Mouse (Mus musculus): ENCODE measurements around the gene Tmem181a. TPM values are rescaled to one million over a fixed set of nuclear protein-coding genes. Genes with fewer than 3 reads are reported as not detected.
"Not testable (repeated sequence)": the region's sequence is repeated elsewhere in the genome, so short reads cannot be mapped to it uniquely, and the experiment has no call there.

The Tmem181a gene
- polyA plus RNA-seq, 1 experiment from 2014 or later, result 24.2 TPM

GRCm38 (mm10) chr17:6293882-6294281, 37.2 kb downstream of the Tmem181a start:
- H3K9ac ChIP-seq (ENCODE audit: low read depth, low read length); H3K4me2 ChIP-seq (replicated peaks; ENCODE audit: low read depth, low read length); DNase-seq (ENCODE audit: low spot score); ATAC-seq (ENCODE audit: low FRiP score); H3K4me1 ChIP-seq (replicated peaks; ENCODE audit: control insufficient read depth, insufficient read depth, low read length); H3K27me3 ChIP-seq (ENCODE audit: control insufficient read depth, insufficient read depth, low read length); H3K27ac ChIP-seq (ENCODE audit: low read depth, low read length); H3K4me3 ChIP-seq (ENCODE audit: low read depth, low read length); H3K36me3 ChIP-seq (ENCODE audit: control insufficient read depth, insufficient read depth, low read length); H3K9me3 ChIP-seq (ENCODE audit: control insufficient read depth, low read length): not testable (repeated sequence)
- WGBS, result no CpG with 5 or more reads among the region's 5 CpGs

- DNase-seq (ENCODE audit: low spot score); H3K27ac ChIP-seq (ENCODE audit: low read depth, low read length); H3K36me3 ChIP-seq (ENCODE audit: control insufficient read depth, insufficient read depth, low read length); ATAC-seq (ENCODE audit: low FRiP score); H3K4me1 ChIP-seq (replicated peaks; ENCODE audit: control insufficient read depth, insufficient read depth, low read length); H3K27me3 ChIP-seq (ENCODE audit: control insufficient read depth, insufficient read depth, low read length); H3K9ac ChIP-seq (ENCODE audit: low read depth, low read length); H3K9me3 ChIP-seq (ENCODE audit: control insufficient read depth, low read length); H3K4me3 ChIP-seq (ENCODE audit: low read depth, low read length); H3K4me2 ChIP-seq (replicated peaks; ENCODE audit: low read depth, low read length): not testable (repeated sequence)
- WGBS, result 92% methylated on average over 8 of the region's 15 CpGs
Measured at GRCm38 (mm10) chr17:6297060-6297795, 40.6 kb downstream of the Tmem181a start.

DNA sequence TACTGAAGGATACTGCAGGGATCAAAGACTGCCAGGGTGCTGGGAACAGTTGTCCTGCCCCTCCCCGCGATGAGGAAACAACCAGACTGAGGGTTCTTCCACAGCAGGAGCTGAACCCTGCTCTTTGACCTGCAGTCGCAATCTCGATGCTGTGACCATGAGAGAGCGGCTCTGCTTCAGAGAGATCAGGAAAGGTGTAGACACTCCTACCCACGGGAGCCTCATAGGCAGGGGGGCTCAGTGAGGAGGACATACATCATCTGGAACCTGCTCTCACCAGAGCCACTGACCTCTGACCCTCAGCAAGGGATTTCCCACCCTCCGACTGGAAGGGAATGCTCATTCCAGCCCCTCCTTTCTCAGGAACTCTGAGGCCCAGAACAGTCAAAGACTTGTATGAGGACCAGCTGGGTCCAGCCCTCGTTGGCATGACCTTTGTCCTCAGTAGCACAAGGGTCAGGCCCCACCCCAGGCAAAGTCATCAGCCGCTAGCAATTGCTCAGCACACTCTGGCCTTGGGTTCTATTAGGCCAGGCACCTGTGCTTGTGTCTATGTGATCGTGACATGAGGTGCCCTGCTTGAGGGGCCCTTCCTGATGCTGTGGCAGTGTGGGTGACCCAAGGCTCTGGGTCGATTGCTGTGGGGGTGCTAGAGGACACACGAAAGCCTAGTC, 43.7 kb downstream of the Tmem181a start:
- H3K4me1 ChIP-seq (replicated peaks; ENCODE audit: control insufficient read depth, insufficient read depth, low read length); DNase-seq (ENCODE audit: low spot score); H3K4me2 ChIP-seq (replicated peaks; ENCODE audit: low read depth, low read length); H3K27ac ChIP-seq (ENCODE audit: low read depth, low read length); H3K4me3 ChIP-seq (ENCODE audit: low read depth, low read length); H3K9ac ChIP-seq (ENCODE audit: low read depth, low read length); H3K36me3 ChIP-seq (ENCODE audit: control insufficient read depth, insufficient read depth, low read length); H3K9me3 ChIP-seq (ENCODE audit: control insufficient read depth, low read length); H3K27me3 ChIP-seq (ENCODE audit: control insufficient read depth, insufficient read depth, low read length): not testable (repeated sequence)
- peak; percentile 65; the same call in 1 of the 2 replicates for ATAC-seq (ENCODE audit: low FRiP score)
- 60% methylated on average over 4 of the region's 12 CpGs for WGBS

DNA sequence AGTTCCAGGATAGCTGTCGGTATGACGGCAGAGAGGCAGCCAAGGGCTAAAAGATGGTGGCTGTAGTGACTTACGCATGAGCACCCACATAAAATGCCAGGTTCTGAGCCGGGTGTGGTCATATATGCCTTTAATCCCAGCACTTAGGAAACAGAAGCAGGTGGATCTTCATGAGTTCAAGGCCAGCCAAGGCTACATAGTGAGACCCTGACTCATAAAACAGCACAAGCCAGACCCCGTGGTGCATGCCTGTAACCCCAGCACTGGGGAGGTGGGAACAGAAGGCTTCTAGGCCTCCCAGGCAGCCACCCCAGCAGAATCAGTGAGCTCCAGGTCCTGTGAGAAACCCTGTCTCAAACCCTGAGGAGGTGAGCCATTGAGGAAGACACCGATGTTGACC, 48.2 kb downstream of the Tmem181a start:
- not testable (repeated sequence) for H3K4me1 ChIP-seq (replicated peaks; ENCODE audit: control insufficient read depth, insufficient read depth, low read length); DNase-seq (ENCODE audit: low spot score); H3K9ac ChIP-seq (ENCODE audit: low read depth, low read length); H3K27ac ChIP-seq (ENCODE audit: low read depth, low read length); H3K4me2 ChIP-seq (replicated peaks; ENCODE audit: low read depth, low read length); H3K4me3 ChIP-seq (ENCODE audit: low read depth, low read length); H3K36me3 ChIP-seq (ENCODE audit: control insufficient read depth, insufficient read depth, low read length); H3K27me3 ChIP-seq (ENCODE audit: control insufficient read depth, insufficient read depth, low read length); ATAC-seq (ENCODE audit: low FRiP score); H3K9me3 ChIP-seq (ENCODE audit: control insufficient read depth, low read length)
- 87% methylated on average over 5 of the region's 6 CpGs for WGBS

DNA sequence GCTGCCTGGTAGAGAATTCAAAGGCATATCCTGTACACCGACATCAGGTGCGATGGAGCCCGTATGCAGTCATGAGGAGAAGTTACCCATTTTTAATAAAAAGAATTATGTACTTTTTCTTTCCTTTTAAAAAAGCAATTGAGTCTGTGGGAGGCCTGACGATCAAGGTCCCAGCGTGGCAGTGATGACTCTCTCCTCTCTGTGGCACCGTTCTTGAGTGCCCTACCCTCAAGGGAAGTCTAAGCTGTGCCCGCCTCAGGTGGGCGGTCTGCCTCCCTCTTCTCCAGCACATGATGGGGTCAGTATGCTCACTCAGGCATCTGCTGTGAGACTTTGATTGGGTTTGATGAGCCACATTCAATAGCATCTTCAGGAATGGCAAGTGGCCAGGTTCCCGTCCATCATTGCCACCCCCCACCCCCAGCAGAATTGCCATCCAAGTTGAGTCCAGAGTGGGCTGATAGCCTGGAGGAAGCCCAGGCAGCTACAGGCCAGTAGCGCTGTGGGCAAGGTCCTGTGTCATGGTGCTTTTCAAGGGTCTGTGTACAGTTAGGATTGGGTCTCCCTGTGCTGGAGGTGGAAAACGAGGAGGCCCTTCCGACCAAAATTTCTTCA, 49.1 kb downstream of the Tmem181a start:
- H3K4me3 ChIP-seq (ENCODE audit: low read depth, low read length); H3K9me3 ChIP-seq (ENCODE audit: control insufficient read depth, low read length); H3K36me3 ChIP-seq (ENCODE audit: control insufficient read depth, insufficient read depth, low read length); H3K9ac ChIP-seq (ENCODE audit: low read depth, low read length); H3K4me2 ChIP-seq (replicated peaks; ENCODE audit: low read depth, low read length); H3K27me3 ChIP-seq (ENCODE audit: control insufficient read depth, insufficient read depth, low read length); DNase-seq (ENCODE audit: low spot score); ATAC-seq (ENCODE audit: low FRiP score); H3K27ac ChIP-seq (ENCODE audit: low read depth, low read length); H3K4me1 ChIP-seq (replicated peaks; ENCODE audit: control insufficient read depth, insufficient read depth, low read length): not testable (repeated sequence)
- WGBS, result 91% methylated on average over 12 of the region's 12 CpGs

GRCm38 (mm10) chr17:6306503-6306902, 49.8 kb downstream of the Tmem181a start:
- not testable (repeated sequence) for H3K4me1 ChIP-seq (replicated peaks; ENCODE audit: control insufficient read depth, insufficient read depth, low read length); H3K9me3 ChIP-seq (ENCODE audit: control insufficient read depth, low read length); H3K36me3 ChIP-seq (ENCODE audit: control insufficient read depth, insufficient read depth, low read length); DNase-seq (ENCODE audit: low spot score); ATAC-seq (ENCODE audit: low FRiP score); H3K27me3 ChIP-seq (ENCODE audit: control insufficient read depth, insufficient read depth, low read length); H3K4me3 ChIP-seq (ENCODE audit: low read depth, low read length); H3K4me2 ChIP-seq (replicated peaks; ENCODE audit: low read depth, low read length); H3K9ac ChIP-seq (ENCODE audit: low read depth, low read length); H3K27ac ChIP-seq (ENCODE audit: low read depth, low read length)
- 95% methylated on average over 9 of the region's 13 CpGs for WGBS

DNA sequence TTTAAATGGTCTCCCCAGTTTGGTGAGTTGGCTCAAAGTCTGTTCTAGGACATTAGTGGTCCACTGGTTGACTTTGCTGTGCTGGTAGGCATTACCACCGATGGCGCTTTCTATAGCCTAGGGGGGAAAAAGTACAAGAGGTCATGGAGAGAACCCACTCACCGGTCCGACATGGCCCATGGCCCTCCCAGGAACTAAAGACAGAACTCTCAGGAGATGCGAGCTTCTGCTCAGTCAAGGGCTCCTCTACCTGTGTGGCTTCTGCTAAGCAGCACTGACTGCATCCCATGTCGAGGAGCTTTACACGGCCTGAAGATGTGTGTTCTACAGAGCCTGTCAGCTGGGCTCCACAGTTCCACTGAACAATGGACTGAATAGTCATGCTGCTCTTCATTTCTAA, 55.1 kb downstream of the Tmem181a start:
- not testable (repeated sequence) for H3K4me2 ChIP-seq (replicated peaks; ENCODE audit: low read depth, low read length); H3K9ac ChIP-seq (ENCODE audit: low read depth, low read length); H3K4me3 ChIP-seq (ENCODE audit: low read depth, low read length); DNase-seq (ENCODE audit: low spot score); H3K36me3 ChIP-seq (ENCODE audit: control insufficient read depth, insufficient read depth, low read length); H3K4me1 ChIP-seq (replicated peaks; ENCODE audit: control insufficient read depth, insufficient read depth, low read length); H3K9me3 ChIP-seq (ENCODE audit: control insufficient read depth, low read length); H3K27me3 ChIP-seq (ENCODE audit: control insufficient read depth, insufficient read depth, low read length); ATAC-seq (ENCODE audit: low FRiP score); H3K27ac ChIP-seq (ENCODE audit: low read depth, low read length)
- WGBS, result 93% methylated on average over 7 of the region's 7 CpGs

DNA sequence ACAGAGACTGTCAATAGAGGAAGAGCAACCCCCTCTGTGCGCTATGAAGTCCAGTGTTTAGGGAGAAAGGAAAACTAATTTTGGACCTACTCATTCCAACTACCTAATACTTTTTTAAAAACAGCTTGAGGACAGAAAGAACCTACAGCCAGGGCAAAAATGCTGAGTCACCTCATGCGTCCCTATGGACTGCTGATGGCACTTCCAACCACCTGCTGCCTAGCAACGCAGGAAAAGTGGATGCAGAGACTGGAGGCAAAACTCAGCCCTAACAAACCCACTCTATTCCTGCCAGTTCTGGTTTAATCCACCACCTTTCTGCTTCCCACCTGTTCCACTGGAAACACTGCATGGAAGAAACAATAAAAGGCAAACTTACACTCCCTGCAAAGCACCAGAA, 56.1 kb downstream of the Tmem181a start:
- H3K4me2 ChIP-seq (replicated peaks; ENCODE audit: low read depth, low read length); H3K27me3 ChIP-seq (ENCODE audit: control insufficient read depth, insufficient read depth, low read length); H3K9ac ChIP-seq (ENCODE audit: low read depth, low read length); H3K9me3 ChIP-seq (ENCODE audit: control insufficient read depth, low read length); H3K4me3 ChIP-seq (ENCODE audit: low read depth, low read length); H3K36me3 ChIP-seq (ENCODE audit: control insufficient read depth, insufficient read depth, low read length); H3K4me1 ChIP-seq (replicated peaks; ENCODE audit: control insufficient read depth, insufficient read depth, low read length); ATAC-seq (ENCODE audit: low FRiP score); H3K27ac ChIP-seq (ENCODE audit: low read depth, low read length): not testable (repeated sequence)
- peak; percentile 0 for DNase-seq (ENCODE audit: low spot score)
- 69% methylated on average over 3 of the region's 3 CpGs for WGBS
